Mouse (Mus musculus): ENCODE measurements around the gene Sars2.

The Sars2 gene

DNA sequence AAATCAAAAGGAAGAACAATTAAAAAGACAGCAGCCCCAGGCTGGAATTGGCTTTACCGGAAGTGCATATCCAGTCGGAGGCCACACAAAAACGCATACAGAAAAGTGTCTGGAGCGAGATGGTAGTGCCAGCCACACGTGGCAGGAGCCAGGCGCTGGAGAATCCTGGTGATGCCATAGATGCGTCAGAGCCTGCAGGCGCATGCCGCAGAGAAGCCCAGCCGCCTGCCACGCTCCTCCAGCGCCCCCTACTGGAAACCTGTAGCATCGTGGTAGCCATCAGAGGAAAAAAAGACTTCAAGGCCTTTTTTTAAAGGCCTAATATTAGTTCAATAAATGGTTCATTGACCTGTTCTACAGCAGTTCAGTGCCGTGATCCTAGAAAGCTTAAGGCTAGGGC is 15.2 kb upstream of the Sars2 start:
- in situ Hi-C loops (cut with MboI, MseI) = loop anchor here in 1 of 2 experiments (5.0 kb wide), 1 partner anchor 119 kb away; no protein-coding TSS in a partner anchor

DNA sequence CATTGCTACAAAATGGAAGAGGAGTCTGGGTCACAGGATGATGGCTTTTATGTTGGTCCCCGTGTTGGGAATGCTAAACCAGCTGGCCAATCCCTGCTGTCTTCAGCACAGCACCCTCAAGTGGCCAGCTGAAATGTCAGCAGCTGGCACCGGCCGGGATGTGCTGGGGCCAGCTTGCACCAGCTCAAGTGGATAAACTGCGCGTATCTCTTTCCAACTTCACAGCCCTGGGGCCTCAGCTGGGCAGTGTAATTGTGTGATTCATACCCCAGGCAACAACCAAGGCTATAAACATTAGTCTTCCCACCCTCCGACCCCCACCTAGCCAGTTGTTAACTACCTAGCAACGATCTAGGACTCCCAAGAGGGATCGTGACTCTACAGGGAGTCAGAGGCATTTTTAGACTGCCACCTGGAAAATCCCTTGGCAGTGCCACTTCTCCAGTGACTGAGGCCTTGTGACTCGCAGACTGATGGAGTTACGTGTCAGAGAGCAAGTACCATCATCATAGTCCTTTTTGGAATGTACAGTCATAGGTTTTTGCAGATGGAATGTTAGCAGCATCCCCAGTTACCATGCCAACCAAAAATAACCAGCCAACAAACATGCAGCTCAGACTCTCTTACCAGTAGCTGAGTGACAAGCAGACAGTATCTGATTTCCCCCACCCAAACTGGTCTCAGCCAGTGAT is 14.0 kb upstream of the Sars2 start:
- in situ Hi-C loops (cut with MboI, MseI) = loop anchor here in 1 of 2 experiments (5.0 kb wide), 1 partner anchor 120 kb away; no protein-coding TSS in a partner anchor

DNA sequence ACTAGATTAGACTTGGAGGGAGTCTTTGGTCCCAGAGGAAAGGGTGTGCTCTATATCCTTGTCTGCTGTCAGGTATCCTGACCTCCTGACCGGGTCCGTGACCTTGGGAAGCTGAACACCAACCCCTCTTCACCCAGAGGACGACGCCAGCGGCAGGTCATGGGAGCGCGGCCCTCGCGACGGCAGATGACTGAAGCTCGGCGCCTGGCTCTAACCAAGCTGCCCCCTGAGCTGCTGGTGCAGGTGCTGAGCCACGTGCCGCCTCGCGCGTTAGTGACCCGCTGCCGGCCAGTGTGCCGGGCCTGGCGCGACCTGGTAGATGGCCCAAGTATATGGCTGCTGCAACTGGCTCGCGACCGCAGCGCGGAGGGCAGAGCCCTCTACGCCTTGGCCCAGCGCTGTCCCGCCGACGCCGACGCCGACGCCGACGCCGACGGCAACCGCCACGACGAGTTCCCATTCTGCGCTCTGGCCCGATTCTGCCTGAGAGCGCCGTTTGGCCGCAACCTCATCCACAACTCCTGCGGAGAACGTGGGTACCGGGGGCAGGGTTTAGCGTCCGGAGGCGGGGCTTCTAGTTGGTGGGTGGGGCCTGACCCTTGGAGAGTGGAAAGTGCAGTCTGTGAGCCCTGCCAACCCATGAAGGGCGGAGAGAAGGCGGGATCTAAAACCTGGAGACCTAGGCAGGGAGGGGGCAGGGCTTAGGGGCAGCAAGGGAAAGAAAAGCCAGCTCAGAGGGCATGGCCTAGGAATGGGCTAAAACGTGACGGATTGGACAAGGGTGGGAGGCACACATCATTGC is 9.2 kb upstream of the Sars2 start:
- in situ Hi-C loops (cut with MboI, MseI) = no loop called here

DNA sequence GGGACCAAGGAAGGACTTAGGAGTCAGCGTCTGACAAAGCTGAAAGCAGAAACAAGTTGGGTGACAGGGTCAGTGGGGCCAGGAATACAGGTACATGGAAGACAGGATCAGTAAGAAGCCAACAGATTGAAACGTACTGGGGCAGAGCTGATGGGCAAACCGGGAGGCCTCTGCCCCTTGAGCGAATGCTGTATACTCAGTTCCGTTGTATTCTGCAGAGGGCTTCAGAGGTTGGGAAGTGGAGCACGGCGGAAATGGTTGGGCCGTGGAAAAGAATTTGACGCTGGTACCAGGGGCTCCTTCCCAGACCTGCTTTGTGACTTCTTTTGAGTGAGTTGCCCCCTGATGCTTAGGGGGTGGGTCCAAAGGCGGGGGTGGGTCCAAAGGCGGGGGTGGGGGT is 8.6 kb upstream of the Sars2 start:
- in situ Hi-C loops (cut with MboI, MseI) = no loop called here

DNA sequence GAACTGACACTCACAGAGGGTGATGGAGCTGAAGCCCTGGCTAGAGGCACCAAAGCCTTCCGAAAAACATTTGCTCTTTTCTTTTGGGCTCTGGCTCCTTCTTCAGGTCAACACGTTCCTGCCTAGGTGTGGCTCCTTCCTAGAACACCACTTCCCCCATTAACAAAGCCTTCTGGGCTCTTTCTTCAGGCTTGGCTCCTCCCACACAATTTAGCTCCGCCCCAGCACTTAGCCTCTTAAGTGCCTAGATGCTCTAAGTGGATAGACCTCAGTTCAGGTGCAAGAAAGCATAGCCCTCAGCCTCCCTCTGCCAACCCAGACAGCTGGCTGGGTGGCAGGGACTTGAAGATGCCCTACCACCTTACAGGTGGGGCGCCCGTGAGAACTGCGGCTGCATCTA is 6.1 kb upstream of the Sars2 start:
- in situ Hi-C loops (cut with MboI, MseI) = no loop called here

DNA sequence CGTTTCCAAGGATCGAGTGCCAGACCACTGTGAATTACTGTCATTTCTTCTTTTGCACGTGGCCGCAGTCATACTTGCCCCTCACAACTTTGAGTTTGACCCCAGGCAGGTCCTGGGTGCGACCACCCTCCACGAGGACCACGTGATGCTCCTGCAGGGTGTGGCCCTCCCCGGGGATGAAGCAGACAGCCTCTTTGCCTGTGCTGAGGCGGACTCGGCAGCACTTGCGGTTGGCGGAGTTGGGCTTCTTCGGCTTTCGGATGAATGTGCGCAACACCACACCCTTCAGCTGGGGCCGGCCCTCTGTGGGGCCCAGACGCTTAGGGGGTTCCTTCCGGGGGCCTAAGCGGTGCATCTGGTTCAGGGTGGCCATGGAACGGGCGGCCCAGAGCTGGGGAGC is 2.0 kb upstream of the Sars2 start:
- in situ Hi-C loops (cut with MboI, MseI) = no loop called here

DNA sequence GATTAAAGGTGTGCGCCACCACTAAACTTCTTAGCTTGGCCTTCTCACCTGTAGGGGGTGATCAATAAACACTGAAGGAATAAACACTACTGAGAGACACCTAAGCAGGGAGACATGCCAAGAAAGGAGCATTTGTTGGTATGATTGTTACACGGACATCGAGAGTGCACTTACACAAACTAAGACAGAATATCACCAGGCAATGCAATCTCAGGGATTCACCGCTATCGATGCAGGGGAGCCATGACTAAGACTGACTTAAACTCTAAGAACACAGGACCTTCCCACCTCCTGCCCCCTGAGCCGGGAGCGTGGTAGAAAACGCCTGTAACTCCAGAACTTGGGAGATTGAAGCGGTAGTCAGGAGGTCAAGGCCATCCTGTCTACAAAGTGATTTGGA is 843 bp upstream of the Sars2 start:
- in situ Hi-C loops (cut with MboI, MseI) = no loop called here

DNA sequence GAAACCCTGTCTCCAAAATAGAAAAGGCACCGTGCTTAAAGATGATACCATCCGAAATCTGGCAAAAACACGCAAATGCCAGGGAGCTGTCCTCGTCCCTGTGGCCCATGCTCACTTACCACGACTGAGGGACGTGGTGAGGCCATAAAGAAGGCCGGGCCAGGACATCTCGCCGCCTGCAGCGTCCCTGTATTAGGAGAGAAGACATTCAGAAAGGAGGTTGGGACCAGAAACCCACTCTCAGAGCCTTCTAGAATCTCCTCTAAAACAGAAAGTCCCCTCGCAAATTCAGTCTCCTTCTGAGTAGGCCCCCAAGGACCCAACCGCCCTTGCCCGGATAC is 454 bp upstream of the Sars2 start:
- in situ Hi-C loops (cut with MboI, MseI) = no loop called here

DNA sequence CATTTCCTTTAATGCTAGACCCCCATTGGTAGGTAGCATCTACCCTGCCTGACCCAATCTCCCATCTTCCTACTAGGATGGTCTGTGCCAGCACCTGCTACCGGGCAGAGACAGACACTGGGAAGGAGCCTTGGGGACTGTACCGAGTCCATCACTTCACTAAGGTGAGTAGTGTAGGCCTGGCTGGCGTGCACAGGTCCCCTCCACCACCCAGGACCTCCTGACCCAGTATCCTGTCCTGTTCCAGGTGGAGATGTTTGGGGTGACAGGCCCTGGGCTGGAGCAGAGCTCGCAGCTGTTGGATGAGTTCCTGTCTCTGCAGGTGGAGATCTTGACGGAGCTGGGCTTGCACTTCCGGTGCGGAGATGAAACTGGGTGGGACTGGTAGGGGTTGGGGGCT is 8.1 kb downstream of the Sars2 start:
- in situ Hi-C loops (cut with MboI, MseI) = no loop called here

DNA sequence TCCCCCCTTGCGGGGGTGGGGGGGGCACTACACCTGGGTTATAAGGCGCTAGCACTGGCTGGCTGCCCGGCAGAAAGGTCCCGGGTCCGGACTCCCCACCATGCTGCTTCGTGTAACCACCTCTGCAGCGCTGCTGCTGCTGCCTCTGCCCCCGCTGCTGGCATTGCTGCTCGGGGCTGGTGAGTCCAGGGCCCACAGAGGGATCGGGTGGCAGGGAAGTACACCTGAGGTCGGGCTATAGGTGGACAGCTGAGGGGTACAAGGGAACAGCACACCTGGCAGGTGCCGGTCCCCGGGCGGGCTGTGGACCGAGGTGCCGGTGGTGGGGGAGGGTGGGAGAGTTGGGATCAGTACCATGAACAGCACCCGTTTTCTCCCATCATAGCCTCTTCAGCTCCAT is 14.3 kb downstream of the Sars2 start, which contains the start of gene Ccer2:
Ccer2 (plus strand) TSS at position 96 of the 400 bp plus-strand sequence.
- in situ Hi-C loops (cut with MboI, MseI) = no loop called here

DNA sequence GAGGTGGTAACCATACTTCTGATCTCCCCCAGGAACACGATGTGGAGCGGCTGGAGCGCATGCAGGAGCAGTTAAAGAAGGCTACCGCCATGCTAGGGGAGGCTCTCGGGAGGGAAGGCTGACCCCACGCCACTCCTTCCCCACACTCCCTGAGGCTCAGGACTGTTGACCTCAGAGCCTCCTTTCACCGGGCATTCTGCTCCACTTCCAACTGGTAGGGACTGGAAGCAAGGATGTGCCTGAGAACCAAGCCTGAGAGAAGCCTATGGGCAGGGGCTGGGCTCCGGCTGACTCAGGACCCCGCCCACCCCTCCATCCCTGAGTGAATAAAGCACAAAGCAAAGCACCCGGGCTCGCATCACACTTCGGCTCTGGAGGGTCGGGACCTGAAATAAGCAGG is 16.8 kb downstream of the Sars2 start:
- in situ Hi-C loops (cut with MboI, MseI) = no loop called here

DNA sequence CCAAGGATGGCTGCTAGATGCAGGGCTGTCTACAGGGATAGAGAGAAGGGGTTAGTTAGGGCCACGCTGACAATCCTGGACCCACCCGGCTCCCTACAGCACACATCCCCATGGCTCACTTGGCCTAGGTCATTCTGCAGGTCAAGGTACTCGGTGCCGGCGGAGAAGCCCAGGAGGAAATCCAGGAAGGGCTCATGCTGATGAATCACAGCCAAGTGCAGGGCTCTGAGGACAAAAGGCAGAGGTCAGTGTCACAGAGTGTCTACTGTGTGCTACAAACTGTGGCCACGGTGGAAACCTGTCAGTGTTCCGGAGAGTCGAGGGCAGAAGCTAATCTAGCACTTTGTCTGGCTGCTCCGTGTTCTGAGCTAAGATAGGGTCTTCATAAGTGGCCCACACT is 20.1 kb downstream of the Sars2 start:
- in situ Hi-C loops (cut with MboI, MseI) = no loop called here

DNA sequence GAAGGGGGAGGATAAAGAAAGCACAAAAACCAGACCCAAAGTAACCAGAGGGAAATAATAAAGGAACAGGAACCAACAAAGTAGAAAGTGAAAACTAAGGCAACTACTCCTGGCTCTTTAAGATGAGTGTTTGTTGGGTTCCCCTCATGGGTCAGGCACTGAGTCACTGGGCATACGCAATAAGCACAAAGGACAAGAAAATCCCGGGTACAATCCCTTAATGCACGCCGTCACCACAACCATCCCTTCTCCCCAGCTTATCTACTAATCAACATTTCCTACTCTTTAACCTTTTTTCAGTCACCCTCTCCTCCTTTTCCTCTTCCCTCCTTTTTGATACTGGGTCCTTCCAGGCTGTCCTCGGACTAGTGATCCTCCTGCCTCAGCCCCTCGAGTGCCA is 23.4 kb downstream of the Sars2 start:
- in situ Hi-C loops (cut with MboI, MseI) = no loop called here

DNA sequence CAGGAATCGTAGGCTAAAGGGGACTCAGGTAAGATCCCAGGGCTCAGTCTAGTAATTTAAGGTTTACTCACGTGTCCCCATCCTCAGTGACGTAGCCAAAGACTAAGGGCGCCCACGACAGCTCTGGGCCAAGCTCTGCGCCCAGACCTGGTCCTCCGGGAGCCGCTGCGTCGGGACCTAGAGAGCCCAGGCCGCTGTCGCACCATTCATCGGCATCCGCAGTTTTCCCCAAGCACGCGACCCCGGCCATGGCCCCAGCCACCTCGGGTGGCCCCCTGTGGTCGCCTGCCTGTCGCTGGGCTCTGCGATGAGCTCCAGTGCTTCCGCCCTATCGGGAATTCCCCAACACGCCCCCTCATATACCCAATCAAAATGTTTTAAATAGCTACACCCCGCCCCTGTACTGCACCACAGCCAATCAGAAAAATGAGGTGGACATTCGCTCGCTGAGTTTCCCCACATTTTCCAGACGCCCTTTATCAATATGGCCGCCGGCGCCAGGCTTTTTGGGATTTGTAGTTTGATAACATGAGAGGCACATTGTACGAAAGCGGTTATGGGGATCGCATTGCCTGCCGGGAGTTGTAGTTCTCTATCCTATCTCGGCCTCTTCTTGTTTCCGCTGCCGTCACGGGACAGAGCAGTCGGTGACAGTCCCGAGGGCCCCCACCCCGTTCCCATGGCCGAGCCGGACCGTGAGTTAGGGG is 24.5 kb downstream of the Sars2 start, which contains the start of gene Sirt2:
Sirt2 (plus strand) TSS at position 563 of the 707 bp plus-strand sequence.
- in situ Hi-C loops (cut with MboI, MseI) = no loop called here

DNA sequence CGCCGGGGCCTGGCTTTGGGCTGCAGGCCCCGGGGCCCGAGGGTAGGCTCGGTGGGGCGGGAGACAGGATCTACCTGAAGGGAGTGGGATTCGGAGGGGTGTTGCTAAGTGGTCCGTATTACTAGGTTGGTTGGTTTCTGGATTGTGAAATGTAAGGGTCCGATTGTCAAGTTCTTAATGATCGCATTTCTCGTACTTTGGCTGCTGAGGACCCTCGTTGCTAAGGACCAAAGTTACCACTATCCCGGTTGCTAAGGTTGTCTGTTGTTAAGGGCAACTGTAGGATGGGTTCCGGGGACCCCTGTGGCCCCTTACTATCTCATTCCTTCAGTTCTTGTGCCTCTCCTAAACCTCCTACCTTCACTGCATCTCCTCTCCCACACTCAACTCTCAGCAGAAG is 25.1 kb downstream of the Sars2 start:
- in situ Hi-C loops (cut with MboI, MseI) = no loop called here

DNA sequence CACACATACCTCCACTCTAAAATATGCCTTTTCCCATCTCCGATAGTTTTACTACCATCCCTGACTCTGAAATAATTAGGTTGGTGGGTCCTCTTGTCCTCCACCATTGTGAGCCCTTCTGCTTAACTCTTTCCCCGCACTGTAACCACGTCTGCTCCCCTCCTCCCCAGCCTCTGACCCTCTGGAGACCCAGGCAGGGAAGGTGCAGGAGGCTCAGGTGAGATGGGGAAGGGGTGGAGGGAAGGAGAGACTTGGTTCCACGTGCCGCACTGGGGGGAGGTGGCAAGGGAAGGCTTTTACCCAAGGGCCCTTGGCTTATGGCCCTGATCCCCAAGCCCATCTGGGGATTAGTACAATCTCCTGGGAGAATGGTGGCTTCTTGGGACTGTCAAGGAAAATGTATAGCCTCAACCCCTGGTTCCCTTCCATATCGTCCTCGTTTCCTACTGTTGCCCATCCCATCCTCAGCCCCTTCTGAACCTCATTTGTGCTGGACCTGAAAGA is 25.7 kb downstream of the Sars2 start, which contains the start of gene Nfkbib:
Nfkbib (minus strand) TSS at position 51 of the 504 bp plus-strand sequence.
- in situ Hi-C loops (cut with MboI, MseI) = no loop called here

DNA sequence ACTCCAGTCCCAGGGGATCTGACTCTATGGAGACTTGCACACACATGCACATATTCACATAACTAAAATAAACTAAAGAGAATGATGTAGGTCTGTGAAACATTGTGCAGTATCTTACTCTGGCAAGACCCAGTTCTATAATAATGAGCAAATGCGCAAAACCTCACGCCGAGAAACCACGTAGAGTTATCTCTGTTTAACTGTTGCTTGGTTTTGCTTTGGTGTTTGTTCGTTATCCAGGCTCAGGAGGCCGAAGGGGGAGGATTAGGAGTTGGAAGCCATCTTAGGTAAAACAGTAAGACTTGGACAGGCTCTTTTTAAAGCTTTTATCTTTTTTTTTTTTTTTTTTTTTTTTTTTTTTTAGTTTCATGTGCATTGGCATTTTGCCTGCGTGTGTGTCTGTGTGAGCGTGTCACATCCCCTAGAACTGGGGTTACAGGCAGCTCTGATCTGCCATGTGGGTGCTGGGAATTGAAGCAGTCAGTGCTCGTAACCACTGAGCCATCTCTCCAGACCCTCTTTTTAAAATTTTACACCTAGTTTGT is 27.7 kb downstream of the Sars2 start:
- in situ Hi-C loops (cut with MboI, MseI) = no loop called here

DNA sequence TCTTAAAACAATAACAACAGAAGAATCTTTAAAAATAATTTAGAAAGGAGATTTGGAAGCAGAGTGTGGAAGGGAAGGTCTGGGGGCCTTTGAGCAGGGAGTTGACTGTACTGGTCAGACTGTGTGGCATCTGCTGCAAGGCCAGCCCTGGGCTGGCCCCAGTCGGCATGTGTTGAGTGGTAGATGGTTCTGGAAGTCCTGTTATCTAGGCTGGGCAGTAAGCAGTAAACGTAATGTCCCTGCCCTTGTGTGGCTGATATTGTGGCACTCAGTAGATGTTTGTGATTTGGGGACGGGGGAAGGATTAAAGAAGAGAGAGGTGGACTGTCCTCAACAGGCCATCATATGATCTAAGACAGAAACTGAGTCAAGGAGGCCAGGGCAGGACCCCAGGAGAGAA is 28.5 kb downstream of the Sars2 start:
- in situ Hi-C loops (cut with MboI, MseI) = no loop called here

DNA sequence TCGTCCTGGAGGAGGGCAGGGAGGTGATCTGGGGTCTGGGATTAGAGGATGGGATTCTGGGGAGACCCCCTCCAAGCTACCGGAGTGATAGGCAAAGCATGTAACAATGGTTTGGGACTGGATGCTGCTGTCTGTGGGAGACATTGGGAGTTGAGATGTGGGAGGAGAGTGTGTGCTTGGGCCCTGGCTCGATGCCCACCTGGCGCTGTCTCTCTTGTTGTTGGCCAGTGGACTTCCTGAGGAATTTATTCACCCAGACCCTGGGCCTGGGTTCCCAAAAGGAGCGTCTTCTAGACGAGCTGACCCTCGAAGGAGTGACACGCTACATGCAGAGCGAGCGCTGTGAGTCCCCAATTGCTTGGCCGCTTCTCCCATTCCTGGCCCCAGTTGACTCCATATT is 30.1 kb downstream of the Sars2 start:
- in situ Hi-C loops (cut with MboI, MseI) = no loop called here

DNA sequence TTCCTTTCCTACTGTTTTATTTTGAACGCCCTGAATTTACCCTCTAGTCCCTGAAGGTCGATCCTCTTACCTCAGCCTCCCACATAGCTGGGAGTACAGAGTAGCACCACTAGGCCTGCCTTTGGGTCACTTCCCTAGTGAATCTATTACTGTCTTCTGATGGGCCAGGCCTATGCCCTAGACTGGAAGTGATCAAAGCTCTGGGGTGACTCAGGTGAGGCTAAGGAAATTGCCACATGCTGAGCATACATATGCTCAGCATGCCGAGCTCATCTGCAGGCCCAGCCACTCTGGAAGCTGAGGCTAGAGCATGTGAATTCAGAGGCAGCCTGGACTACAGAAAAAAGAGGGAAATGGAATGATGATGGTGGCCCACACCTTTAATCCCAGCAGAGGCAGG is 31.4 kb downstream of the Sars2 start:
- in situ Hi-C loops (cut with MboI, MseI) = no loop called here

DNA sequence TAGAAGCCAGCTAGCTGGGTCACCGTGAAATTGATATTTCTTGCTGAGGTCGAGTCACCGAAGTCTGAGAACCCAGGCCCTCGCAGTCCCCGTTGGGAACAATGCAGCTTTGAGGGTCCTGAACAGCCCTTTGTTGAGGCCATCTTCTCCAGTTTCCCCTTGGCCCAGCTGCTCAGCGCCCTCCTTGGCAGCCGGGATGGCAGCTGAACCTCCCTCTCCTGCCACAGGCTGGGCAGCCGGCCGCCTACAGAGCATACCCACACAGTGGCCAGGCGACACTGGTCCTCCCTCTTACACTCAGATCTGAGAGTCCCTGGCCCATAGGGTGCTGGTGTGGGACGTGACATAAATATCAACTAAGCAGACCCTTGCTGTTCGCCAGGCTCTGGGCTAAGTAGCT is 32.4 kb downstream of the Sars2 start:
- in situ Hi-C loops (cut with MboI, MseI) = no loop called here

DNA sequence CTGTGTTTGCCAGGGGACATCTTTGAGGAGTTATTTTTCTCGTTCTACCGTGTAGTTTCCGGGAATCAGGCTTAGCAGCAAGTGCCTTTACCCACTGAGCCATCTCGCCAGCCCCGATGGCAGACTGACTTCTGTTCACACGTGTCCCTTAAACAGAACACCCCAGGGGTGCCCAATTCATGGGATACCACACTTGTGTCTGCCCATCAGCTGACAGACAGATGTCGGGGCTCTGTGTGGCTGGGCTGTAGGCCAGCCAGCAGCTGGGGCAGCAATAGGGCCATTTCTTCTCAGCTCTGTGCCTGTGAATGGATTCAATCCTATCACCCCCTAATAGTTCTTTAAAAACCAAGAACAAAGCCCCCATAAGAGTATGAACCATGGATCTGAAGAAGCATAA is 33.3 kb downstream of the Sars2 start:
- in situ Hi-C loops (cut with MboI, MseI) = no loop called here

Measured in T-helper 17 cell (primary cell).